Mouse (Mus musculus) ES-E14 (cell line): ENCODE results near the gene Rgs13.

ENCODE experiments used
- CHD2 ChIP-seq: IDR thresholded peaks from 2 replicates; pipeline ENCODE4 v1.6.1; 2014; ENCODE audit warnings: mild to moderate bottlenecking, low read depth, low read length, inconsistent platforms
- HCFC1 ChIP-seq: IDR thresholded peaks from 2 replicates; pipeline ENCODE4 v1.6.1; 2012; ENCODE audit warnings: low read length, inconsistent platforms, borderline replicate concordance; ENCODE audit not compliant: insufficient read depth
- MAFK ChIP-seq: IDR thresholded peaks from 2 replicates; pipeline ENCODE4 v1.6.1; 2014; ENCODE audit warnings: mild to moderate bottlenecking, low read depth, low read length, inconsistent platforms; ENCODE audit not compliant: insufficient read depth

- TF ChIP-seq HCFC1 = no peak
- no peak for TF ChIP-seq MAFK
- TF ChIP-seq CHD2 = no peak
Observed at GRCm38 (mm10) chr1:144152184-144152525, 25.0 kb downstream of the Rgs13 start.
